Mouse (Mus musculus) midbrain, embryonic 14.5 days (tissue): ENCODE measurements around the gene Tead1. TPM values are rescaled to one million over a fixed set of nuclear protein-coding genes. Genes with fewer than 3 reads are reported as not detected.

Experiments
- ATAC-seq: fragments of 200-750 bp; cut with Nextera tagmentation; 2 replicates; pipeline ENCODE4 v1.8.0; 2017; ENCODE audit warnings: moderate number of reproducible peaks, moderate library complexity; ENCODE audit not compliant: low FRiP score, low TSS enrichment
- DNase-seq: peaks from one replicate; pipeline ENCODE4 v3.0.0-alpha.2; 2015
- H3K27ac ChIP-seq: fragments of 300-500 bp; sonication (generic); replicated peaks from 2 replicates; pipeline ENCODE4 v1.5.1; 2014; ENCODE audit warnings: mild to moderate bottlenecking, low read depth, low read length, moderate library complexity
- H3K27me3 ChIP-seq: fragments of 300-500 bp; sonication (generic); 2 replicates; pipeline ENCODE4 v1.6.1; 2014; ENCODE audit warnings: low read length, control low read depth, mixed read lengths; ENCODE audit not compliant: control insufficient read depth, insufficient read depth
- H3K36me3 ChIP-seq: fragments of 300-500 bp; sonication (generic); 2 replicates; pipeline ENCODE4 v1.6.1; 2014; ENCODE audit warnings: low read length, control low read depth; ENCODE audit not compliant: control insufficient read depth, insufficient read depth
- H3K4me1 ChIP-seq: fragments of 300-500 bp; sonication (generic); 2 replicates; pipeline ENCODE4 v1.6.1; 2014; ENCODE audit warnings: mild to moderate bottlenecking, antibody characterized with exemption, low read length, control low read depth; ENCODE audit not compliant: control insufficient read depth, insufficient read depth
- H3K4me2 ChIP-seq: fragments of 300-500 bp; sonication (generic); 2 replicates; pipeline ENCODE4 v1.6.1; 2014; ENCODE audit warnings: mild to moderate bottlenecking, low read length, moderate library complexity
- H3K4me3 ChIP-seq: fragments of 300-500 bp; sonication (generic); replicated peaks from 2 replicates; pipeline ENCODE4 v1.5.1; 2014; ENCODE audit warnings: low read depth, low read length
- H3K9ac ChIP-seq: fragments of 300-500 bp; sonication (generic); replicated peaks from 2 replicates; pipeline ENCODE4 v1.6.1; 2014; ENCODE audit warnings: mild to moderate bottlenecking, low read length, moderate library complexity
- H3K9me3 ChIP-seq: fragments of 300-500 bp; sonication (generic); 2 replicates; pipeline ENCODE4 v1.6.1; 2016; ENCODE audit warnings: low read length, control low read depth, mixed read lengths; ENCODE audit not compliant: control insufficient read depth
- WGBS: fragments of 180-500 bp; shearing (Covaris S2); extraction: QIAGEN DNeasy Blood & Tissue Kit; methylation state at CpG from one replicate; pipeline ENCODE4 v1.1.7; 2014; 5-methylcytosine and 5-hydroxymethylcytosine counted together
- polyA plus RNA-seq: library from polyadenylated mRNA; unstranded; fragments of >200 nt; fragmentation: Nextera tagmentation; extraction: Ambion mirVana; gene quantifications from 2 replicates; pipeline ENCODE4 v1.2.1, GENCODE M21; 2014

Tead1 gene
- polyA plus RNA-seq, 1 experiment from 2014 or later = 10.7 TPM

DNA sequence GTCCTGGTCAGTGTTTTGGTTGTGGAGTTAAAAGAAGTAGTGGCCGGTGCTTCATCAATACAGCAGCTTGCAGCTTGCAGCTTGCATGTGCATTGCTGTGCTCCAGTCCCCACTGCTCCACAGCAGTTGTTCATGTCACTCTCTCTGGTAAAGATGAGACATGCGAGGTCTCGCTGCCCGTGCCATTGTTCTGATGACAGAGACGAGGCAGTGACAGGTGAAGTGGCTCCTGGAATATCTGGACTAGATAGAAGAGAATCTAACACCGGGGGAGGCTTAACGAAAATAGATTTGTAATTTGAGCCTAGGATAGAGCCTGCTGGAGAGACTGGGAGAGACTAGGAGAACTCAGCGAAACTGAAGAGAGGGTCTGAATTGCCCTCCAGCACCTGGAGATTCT lies 206.4 kb downstream of the Tead1 start:
- H3K9ac ChIP-seq = no peak overlapping the region
- no peaks in the 10 kb centered on the region for H3K9me3 ChIP-seq
- no peak overlapping the region for H3K4me3 ChIP-seq
- no peak for DNase-seq
- H3K27me3 ChIP-seq = no peaks in the 10 kb centered on the region
- ATAC-seq = no peak
- no peak overlapping the region for H3K27ac ChIP-seq
- peaks cover 25% of the 10 kb centered on the region for H3K4me1 ChIP-seq
- H3K4me2 ChIP-seq = no peak overlapping the region
- no peaks in the 10 kb centered on the region for H3K36me3 ChIP-seq
- WGBS = 52% methylated on average over 8 of the region's 8 CpGs

DNA sequence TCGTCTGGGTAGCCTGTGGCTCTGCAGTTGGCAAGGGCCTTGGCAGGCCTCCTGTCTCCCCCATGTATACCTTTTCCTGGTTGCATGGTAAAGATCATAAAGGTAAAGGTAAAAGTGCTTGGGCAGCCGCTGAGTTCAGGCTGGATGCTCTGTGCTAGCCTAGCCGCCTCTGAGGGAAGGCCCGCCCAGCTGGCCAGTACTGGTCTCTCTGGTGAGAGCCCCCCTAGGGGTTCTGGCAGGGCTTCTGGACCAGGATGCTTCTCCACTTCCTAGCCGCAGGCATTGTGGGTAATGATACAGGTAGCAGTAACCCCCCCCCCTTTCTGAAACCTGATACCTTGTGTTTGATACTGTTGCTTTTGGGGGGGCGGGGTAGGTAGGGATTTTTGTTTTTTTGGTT lies 212.8 kb downstream of the Tead1 start:
- H3K4me1 ChIP-seq = no peaks in the 10 kb centered on the region
- H3K9ac ChIP-seq = no peak overlapping the region
- no peak overlapping the region for H3K4me2 ChIP-seq
- no peaks in the 10 kb centered on the region for H3K9me3 ChIP-seq
- DNase-seq (no peak), ATAC-seq (no peak)
- H3K27ac ChIP-seq = no peak overlapping the region
- 92% methylated on average over 6 of the region's 6 CpGs for WGBS
- no peak overlapping the region for H3K4me3 ChIP-seq
- H3K27me3 ChIP-seq = no peaks in the 10 kb centered on the region
- H3K36me3 ChIP-seq = peaks cover 12% of the 10 kb centered on the region

DNA sequence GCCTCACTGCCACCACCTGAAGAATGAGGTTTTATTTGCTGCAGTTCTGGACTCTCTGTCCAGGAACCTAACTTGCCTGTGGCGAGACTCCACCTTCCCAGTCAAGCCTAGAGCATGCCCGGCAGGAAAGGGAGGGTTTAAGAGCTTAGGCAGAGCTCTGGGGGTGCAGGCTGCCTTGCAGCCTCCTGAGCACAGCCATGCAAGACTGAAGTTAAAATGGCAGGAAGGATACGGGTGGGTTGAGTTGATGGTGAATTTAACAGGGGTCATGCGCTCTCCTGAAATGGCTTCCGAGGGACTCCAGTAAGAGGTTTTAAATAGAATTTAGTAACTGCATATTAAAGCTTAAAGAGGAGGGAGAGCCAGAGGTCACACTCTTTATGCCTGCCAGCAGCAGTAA lies 213.5 kb downstream of the Tead1 start:
- Histone ChIP-seq H3K27ac (no peak overlapping the region), H3K27me3 (no peaks in the 10 kb centered on the region), H3K4me2 (no peak overlapping the region), H3K9ac (no peak overlapping the region), H3K36me3 (peaks cover 12% of the 10 kb centered on the region), H3K4me1 (no peaks in the 10 kb centered on the region), H3K9me3 (no peaks in the 10 kb centered on the region), H3K4me3 (no peak overlapping the region)
- DNase-seq = no peak
- no peak for ATAC-seq
- WGBS = 59% methylated on average over 5 of the region's 5 CpGs

DNA sequence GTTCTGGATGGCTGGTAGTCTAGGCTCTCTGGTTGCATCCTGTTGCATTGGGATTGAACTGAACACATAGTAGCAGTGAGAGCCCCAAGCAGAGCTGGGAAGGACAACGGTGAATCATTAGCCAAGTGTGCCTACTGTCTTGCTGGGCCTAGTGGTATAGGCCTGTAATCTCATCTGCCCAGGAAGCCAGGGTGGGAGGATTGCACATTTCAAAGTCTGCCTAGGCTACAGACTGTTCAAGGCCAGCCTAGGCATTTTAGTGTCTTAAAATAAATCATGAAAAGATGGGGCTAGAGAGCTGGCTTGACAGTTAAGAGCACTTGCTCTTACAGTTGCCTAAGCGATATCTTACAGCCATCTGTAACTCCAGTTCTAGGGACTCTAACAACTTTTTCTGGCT lies 217.2 kb downstream of the Tead1 start:
- Histone ChIP-seq H3K27ac (no peak overlapping the region), H3K9ac (no peak overlapping the region), H3K9me3 (no peaks in the 10 kb centered on the region), H3K4me2 (no peak overlapping the region), H3K4me1 (no peaks in the 10 kb centered on the region), H3K4me3 (no peak overlapping the region), H3K36me3 (peaks cover 19% of the 10 kb centered on the region), H3K27me3 (no peaks in the 10 kb centered on the region)
- ATAC-seq (no peak), DNase-seq (no peak)
- 99% methylated on average over 2 of the region's 2 CpGs for WGBS

DNA sequence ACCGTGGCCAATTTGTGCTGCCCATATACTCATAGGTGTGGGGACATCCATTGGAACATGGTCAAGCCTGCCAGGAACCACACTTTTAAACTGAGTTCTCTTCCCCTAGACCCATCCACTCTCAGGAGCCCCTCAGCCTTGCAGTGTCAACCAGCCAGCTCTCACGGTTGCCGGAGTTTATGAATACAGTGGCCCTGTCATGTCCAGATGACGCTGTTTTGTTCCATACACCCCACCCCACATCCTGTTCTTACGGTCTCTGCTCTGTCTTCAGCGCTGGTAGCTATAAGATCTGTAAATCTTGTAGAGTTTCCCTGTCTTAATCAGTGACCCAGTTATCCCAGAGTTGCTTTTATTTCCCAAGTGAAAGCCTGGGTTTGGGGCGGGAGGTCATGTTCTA lies 222.6 kb downstream of the Tead1 start:
- Histone ChIP-seq H3K9ac (no peak overlapping the region), H3K36me3 (0 out of 2 replicates have a peak, but pooled peaks cover 7% of the 10 kb centered on the region), H3K4me3 (no peak overlapping the region), H3K4me1 (no peaks in the 10 kb centered on the region), H3K4me2 (no peak overlapping the region), H3K27me3 (no peaks in the 10 kb centered on the region), H3K9me3 (no peaks in the 10 kb centered on the region), H3K27ac (no peak overlapping the region)
- 91% methylated on average over 7 of the region's 7 CpGs for WGBS
- no peak for ATAC-seq
- no peak for DNase-seq

DNA sequence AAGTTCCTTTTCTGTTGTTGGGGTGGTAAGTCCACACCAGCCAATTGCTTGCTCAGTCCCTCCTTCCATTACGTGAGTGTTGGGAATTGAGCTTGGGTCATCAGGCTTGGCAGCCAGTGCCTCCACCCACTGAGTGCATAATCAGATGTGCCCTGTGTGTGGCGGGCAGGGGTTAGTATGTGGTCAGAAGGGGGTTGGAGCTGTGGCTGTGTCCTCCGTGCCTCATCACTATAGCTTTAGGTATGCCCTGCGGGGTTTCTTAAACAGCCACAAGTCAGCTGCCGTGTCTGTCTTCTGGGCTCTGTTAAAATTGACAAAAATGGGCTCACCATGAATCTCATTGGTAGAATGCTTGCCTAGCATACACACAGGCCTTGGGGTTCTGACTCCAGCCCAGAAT lies 227.7 kb downstream of the Tead1 start:
- Histone ChIP-seq H3K36me3 (no peaks in the 10 kb centered on the region), H3K4me3 (no peak overlapping the region), H3K9ac (no peak overlapping the region), H3K27me3 (no peaks in the 10 kb centered on the region), H3K27ac (no peak overlapping the region), H3K4me1 (no peaks in the 10 kb centered on the region), H3K9me3 (no peaks in the 10 kb centered on the region), H3K4me2 (no peak overlapping the region)
- no peak for ATAC-seq
- 79% methylated on average over 5 of the region's 5 CpGs for WGBS
- no peak for DNase-seq

DNA sequence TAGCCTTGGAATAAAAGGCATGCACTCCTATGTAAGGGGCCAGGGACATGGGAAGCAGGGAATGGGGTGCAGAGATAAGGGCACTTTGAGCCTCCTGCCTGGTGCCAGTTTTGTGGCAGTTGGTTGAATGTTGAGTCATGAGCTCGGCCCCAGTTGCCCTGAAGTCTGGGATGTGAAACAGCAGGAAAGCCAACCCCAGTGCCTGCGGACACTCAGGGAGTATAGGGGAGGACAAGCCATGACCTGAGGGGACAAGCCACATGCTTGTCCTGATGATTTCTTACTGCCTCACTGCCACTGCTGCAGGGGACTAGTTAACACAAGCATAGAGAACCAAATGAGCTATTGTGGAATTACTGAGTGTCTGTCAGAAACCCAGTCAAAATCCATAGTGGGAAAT lies 228.3 kb downstream of the Tead1 start:
- WGBS = 74% methylated on average over 2 of the region's 2 CpGs
- ATAC-seq = no peak
- H3K4me2 ChIP-seq = no peak overlapping the region
- H3K9me3 ChIP-seq = no peaks in the 10 kb centered on the region
- H3K4me1 ChIP-seq = no peaks in the 10 kb centered on the region
- H3K27ac ChIP-seq = no peak overlapping the region
- H3K4me3 ChIP-seq = no peak overlapping the region
- no peaks in the 10 kb centered on the region for H3K36me3 ChIP-seq
- DNase-seq = no peak
- H3K27me3 ChIP-seq = no peaks in the 10 kb centered on the region
- H3K9ac ChIP-seq = no peak overlapping the region

DNA sequence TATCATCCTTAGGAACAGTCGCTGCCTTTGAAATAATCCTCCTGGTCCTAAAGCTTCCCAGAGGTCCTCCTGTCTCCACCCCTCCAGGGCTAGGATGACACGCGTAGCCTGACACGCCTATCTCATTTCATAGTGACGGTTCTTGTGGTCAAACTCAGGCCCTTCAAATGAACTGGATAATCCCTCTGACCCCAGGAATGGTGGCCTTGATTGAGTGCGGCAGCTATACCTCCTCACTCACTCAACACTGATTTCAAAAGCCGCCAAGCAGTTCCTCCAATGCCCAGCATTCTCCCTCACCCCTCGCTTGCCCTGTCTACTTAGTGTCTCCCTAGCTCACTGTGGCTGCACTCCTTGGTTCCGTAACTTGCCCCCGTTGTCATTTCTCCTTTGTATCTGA lies 230.0 kb downstream of the Tead1 start:
- Histone ChIP-seq H3K4me1 (no peaks in the 10 kb centered on the region), H3K4me3 (no peak overlapping the region), H3K27me3 (no peaks in the 10 kb centered on the region), H3K9ac (no peak overlapping the region), H3K27ac (no peak overlapping the region), H3K4me2 (no peak overlapping the region), H3K9me3 (no peaks in the 10 kb centered on the region), H3K36me3 (no peaks in the 10 kb centered on the region)
- DNase-seq = no peak
- WGBS = 84% methylated on average over 10 of the region's 10 CpGs
- ATAC-seq = no peak

DNA sequence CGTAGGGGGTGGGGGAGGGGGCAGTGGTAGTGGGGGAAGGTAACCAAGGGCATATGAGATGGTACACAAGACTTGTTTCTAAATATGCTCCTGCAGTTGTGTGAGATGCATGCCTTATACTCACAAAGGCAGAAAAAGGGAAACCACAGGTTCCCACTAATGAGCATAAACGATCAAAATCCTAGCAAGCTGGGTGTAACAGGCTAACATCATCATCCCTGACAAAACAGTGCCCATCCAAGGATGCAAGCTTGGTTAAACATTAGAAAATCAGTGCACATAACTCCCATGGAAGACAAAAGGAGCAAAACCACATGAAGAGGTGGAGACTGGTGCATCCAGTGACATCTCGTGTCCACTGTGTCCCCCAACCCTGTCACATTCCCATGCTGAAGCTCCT lies 233.9 kb downstream of the Tead1 start:
- no peak for ATAC-seq
- Histone ChIP-seq H3K27me3 (no peaks in the 10 kb centered on the region), H3K4me1 (no peaks in the 10 kb centered on the region; the same call in 1 of the 2 replicates), H3K4me2 (no peak overlapping the region), H3K36me3 (no peaks in the 10 kb centered on the region), H3K4me3 (no peak overlapping the region), H3K27ac (no peak overlapping the region), H3K9me3 (no peaks in the 10 kb centered on the region), H3K9ac (no peak overlapping the region)
- 91% methylated on average over 3 of the region's 3 CpGs for WGBS
- no peak for DNase-seq
